Mouse (Mus musculus) limb, embryonic 13.5 days (tissue): ENCODE data around the gene Sec24d. TPM values are rescaled to one million over a fixed set of nuclear protein-coding genes. Genes with fewer than 3 reads are reported as not detected.

ENCODE experiments used
- ATAC-seq: fragments of 200-750 bp; cut with Nextera tagmentation; 2 replicates; pipeline ENCODE4 v1.8.0; 2017; ENCODE audit warnings: low read depth, moderate number of reproducible peaks, moderate TSS enrichment; ENCODE audit not compliant: low FRiP score
- H3K27ac ChIP-seq: fragments of 300-500 bp; sonication (generic); 2 replicates; pipeline ENCODE4 v1.5.1; 2015; ENCODE audit warnings: inconsistent platforms, mild to moderate bottlenecking, moderate library complexity
- H3K27me3 ChIP-seq: fragments of 300-500 bp; sonication (generic); 2 replicates; pipeline ENCODE4 v1.6.1; 2015; ENCODE audit warnings: mild to moderate bottlenecking, inconsistent platforms
- H3K36me3 ChIP-seq: fragments of 300-500 bp; sonication (generic); 2 replicates; pipeline ENCODE4 v1.6.1; 2015; ENCODE audit warnings: inconsistent platforms, mild to moderate bottlenecking, moderate library complexity
- H3K4me1 ChIP-seq: fragments of 300-500 bp; sonication (generic); 2 replicates; pipeline ENCODE4 v1.6.1; 2015; ENCODE audit warnings: inconsistent platforms
- H3K4me2 ChIP-seq: fragments of 300-500 bp; sonication (generic); replicated peaks from 2 replicates; pipeline ENCODE4 v1.6.1; 2015; ENCODE audit warnings: inconsistent platforms, mild to moderate bottlenecking, moderate library complexity
- H3K4me3 ChIP-seq: fragments of 300-500 bp; sonication (generic); 2 replicates; pipeline ENCODE4 v1.5.1; 2015; ENCODE audit warnings: moderate library complexity, mild to moderate bottlenecking, inconsistent platforms
- H3K9ac ChIP-seq: fragments of 300-500 bp; sonication (generic); 2 replicates; pipeline ENCODE4 v1.6.1; 2015; ENCODE audit warnings: mild to moderate bottlenecking, inconsistent platforms
- H3K9me3 ChIP-seq: fragments of 300-500 bp; sonication (generic); 2 replicates; pipeline ENCODE4 v1.6.1; 2016; ENCODE audit warnings: inconsistent platforms
- WGBS: fragments of 180-500 bp; shearing (Covaris S2); methylation state at CpG from one replicate; pipeline ENCODE4 v1.1.7; 2015; 5-methylcytosine and 5-hydroxymethylcytosine counted together
- polyA plus RNA-seq: library from polyadenylated mRNA; unstranded; fragments of >200 nt; fragmentation: Nextera tagmentation; extraction: Ambion mirVana; gene quantifications from 2 replicates; pipeline ENCODE4 v1.2.1, GENCODE M21; 2015

The Sec24d gene
- polyA plus RNA-seq = 88.6 and 92.9 TPM in 2 replicates

- 3% methylated on average over 68 of the region's 68 CpGs for WGBS
- H3K27ac ChIP-seq = peak within 1 kb of the TSS; percentile 61; the same call in 1 of the 2 replicates
These were observed at the start of gene Sec24d for GRCm38 (mm10) chr3:123266753-123267651. TSS of gene Sec24d (plus strand) at chr3:123267455.

GRCm38 (mm10) chr3:123218646-123219045 is 48.6 kb upstream of the Sec24d start:
- no peak overlapping the region for H3K4me3 ChIP-seq
- no peaks in the 10 kb centered on the region for H3K9me3 ChIP-seq
- no peak for ATAC-seq
- H3K27ac ChIP-seq = no peak overlapping the region
- no peaks in the 10 kb centered on the region for H3K27me3 ChIP-seq
- H3K36me3 ChIP-seq = no peaks in the 10 kb centered on the region
- no peak overlapping the region for H3K4me2 ChIP-seq
- H3K4me1 ChIP-seq = no peaks in the 10 kb centered on the region
- 33% methylated on average over 6 of the region's 6 CpGs for WGBS
- no peak overlapping the region for H3K9ac ChIP-seq

More at GRCm38 (mm10) chr3:123266753-123267651, at the start of gene Sec24d:
- Histone ChIP-seq H3K36me3 (peaks cover 25% of the 10 kb centered on the region), H3K9me3 (no peaks in the 10 kb centered on the region), H3K27me3 (peaks cover 5% of the 10 kb centered on the region), H3K4me1 (peaks cover 15% of the 10 kb centered on the region), H3K9ac (peak within 1 kb of the TSS; percentile 85), H3K4me2 (peak within 1 kb of the TSS; percentile 75), H3K4me3 (peak within 1 kb of the TSS; percentile 76)
- ATAC-seq = peak; percentile 89

GRCm38 (mm10) chr3:123227276-123227675 is 40.0 kb upstream of the Sec24d start:
- Histone ChIP-seq H3K4me3 (no peak overlapping the region), H3K27ac (no peak overlapping the region), H3K9me3 (peaks cover 4% of the 10 kb centered on the region), H3K27me3 (no peaks in the 10 kb centered on the region), H3K36me3 (no peaks in the 10 kb centered on the region), H3K9ac (no peak overlapping the region), H3K4me1 (no peaks in the 10 kb centered on the region), H3K4me2 (no peak overlapping the region)
- WGBS = 86% methylated on average over 3 of the region's 3 CpGs
- ATAC-seq = no peak

- H3K9me3 ChIP-seq = peaks cover 4% of the 10 kb centered on the region
- ATAC-seq = no peak
- no peak overlapping the region for H3K4me2 ChIP-seq
- WGBS = 81% methylated on average over 2 of the region's 2 CpGs
- no peak overlapping the region for H3K4me3 ChIP-seq
- H3K4me1 ChIP-seq = peaks cover 8% of the 10 kb centered on the region
- H3K9ac ChIP-seq = no peak overlapping the region
- H3K36me3 ChIP-seq = no peaks in the 10 kb centered on the region
- H3K27ac ChIP-seq = no peak overlapping the region
- H3K27me3 ChIP-seq = peaks cover 8% of the 10 kb centered on the region; the same call in 1 of the 2 replicates
These were observed 35.6 kb upstream of the Sec24d start for GRCm38 (mm10) chr3:123231639-123232038.

GRCm38 (mm10) chr3:123234191-123234836 is 32.9 kb upstream of the Sec24d start:
- H3K4me3 ChIP-seq = 0 out of 2 replicates have a peak overlapping the region, but pooled peaks have one; percentile 2
- peaks cover 16% of the 10 kb centered on the region for H3K4me1 ChIP-seq
- H3K27me3 ChIP-seq = peaks cover 16% of the 10 kb centered on the region
- H3K9me3 ChIP-seq = peaks cover 4% of the 10 kb centered on the region
- no peak for ATAC-seq
- H3K9ac ChIP-seq = no peak overlapping the region
- H3K4me2 ChIP-seq = peak overlapping the region; percentile 31
- no peaks in the 10 kb centered on the region for H3K36me3 ChIP-seq
- no peak overlapping the region for H3K27ac ChIP-seq
- WGBS = 46% methylated on average over 16 of the region's 16 CpGs

GRCm38 (mm10) chr3:123235495-123235894 is 31.8 kb upstream of the Sec24d start:
- no peak overlapping the region; the same call in 1 of the 2 replicates for H3K27ac ChIP-seq

GRCm38 (mm10) chr3:123235921-123236320 is 31.3 kb upstream of the Sec24d start, which contains the start of gene Synpo2:
TSS of gene Synpo2 (minus strand) at chr3:123236149.
- peak within 1 kb of the TSS; percentile 54 for H3K4me3 ChIP-seq
- peak within 1 kb of the TSS; percentile 80 for H3K4me2 ChIP-seq
- peaks cover 16% of the 10 kb centered on the region for H3K4me1 ChIP-seq
- H3K36me3 ChIP-seq = no peaks in the 10 kb centered on the region
- peak; percentile 74; the same call in 1 of the 2 replicates for ATAC-seq
- under 1% methylated on average over 20 of the region's 20 CpGs for WGBS
- peak within 1 kb of the TSS; percentile 67 for H3K9ac ChIP-seq
- H3K27me3 ChIP-seq = peaks cover 16% of the 10 kb centered on the region
- peaks cover 4% of the 10 kb centered on the region for H3K9me3 ChIP-seq
- no peak within 1 kb of the TSS; the same call in 1 of the 2 replicates for H3K27ac ChIP-seq

More at GRCm38 (mm10) chr3:123235495-123235894, 31.8 kb upstream of the Sec24d start:
- Histone ChIP-seq H3K4me2 (peak overlapping the region; percentile 80), H3K9me3 (peaks cover 4% of the 10 kb centered on the region), H3K27me3 (peaks cover 16% of the 10 kb centered on the region), H3K36me3 (no peaks in the 10 kb centered on the region), H3K4me3 (peak overlapping the region; percentile 54), H3K9ac (peak overlapping the region; percentile 67), H3K4me1 (peaks cover 16% of the 10 kb centered on the region)
- 8% methylated on average over 7 of the region's 7 CpGs for WGBS
- ATAC-seq = no peak

GRCm38 (mm10) chr3:123237039-123237438 is 30.2 kb upstream of the Sec24d start:
- H3K36me3 ChIP-seq = no peaks in the 10 kb centered on the region
- no peaks in the 10 kb centered on the region for H3K9me3 ChIP-seq
- no peak overlapping the region for H3K27ac ChIP-seq
- peaks cover 16% of the 10 kb centered on the region for H3K27me3 ChIP-seq
- H3K4me2 ChIP-seq = no peak overlapping the region; the same call in 1 of the 2 replicates
- WGBS = 23% methylated on average over 7 of the region's 7 CpGs
- H3K4me3 ChIP-seq = no peak overlapping the region
- peaks cover 16% of the 10 kb centered on the region for H3K4me1 ChIP-seq
- no peak overlapping the region for H3K9ac ChIP-seq
- ATAC-seq = peak; percentile 80

- Histone ChIP-seq H3K4me2 (no peak overlapping the region; the same call in 1 of the 2 replicates), H3K4me1 (peaks cover 16% of the 10 kb centered on the region), H3K9me3 (no peaks in the 10 kb centered on the region), H3K27ac (no peak overlapping the region), H3K36me3 (no peaks in the 10 kb centered on the region), H3K27me3 (peaks cover 16% of the 10 kb centered on the region), H3K9ac (no peak overlapping the region), H3K4me3 (no peak overlapping the region)
- no peak for ATAC-seq
These were observed 29.8 kb upstream of the Sec24d start for GRCm38 (mm10) chr3:123237446-123237845.

GRCm38 (mm10) chr3:123244376-123244775 is 22.9 kb upstream of the Sec24d start:
- Histone ChIP-seq H3K27me3 (no peaks in the 10 kb centered on the region), H3K9ac (no peak overlapping the region), H3K4me3 (no peak overlapping the region), H3K27ac (no peak overlapping the region), H3K36me3 (no peaks in the 10 kb centered on the region), H3K9me3 (no peaks in the 10 kb centered on the region), H3K4me1 (peaks cover 6% of the 10 kb centered on the region; the same call in 1 of the 2 replicates), H3K4me2 (no peak overlapping the region)
- ATAC-seq = no peak
- WGBS = 57% methylated on average over 5 of the region's 5 CpGs

GRCm38 (mm10) chr3:123245646-123246045 is 21.6 kb upstream of the Sec24d start:
- Histone ChIP-seq H3K9me3 (no peaks in the 10 kb centered on the region), H3K4me2 (no peak overlapping the region), H3K4me1 (peaks cover 6% of the 10 kb centered on the region; the same call in 1 of the 2 replicates), H3K4me3 (no peak overlapping the region), H3K27ac (no peak overlapping the region), H3K9ac (no peak overlapping the region), H3K27me3 (no peaks in the 10 kb centered on the region), H3K36me3 (no peaks in the 10 kb centered on the region)
- ATAC-seq = peak; percentile 36; the same call in 1 of the 2 replicates
- WGBS = 3% methylated on average over 4 of the region's 4 CpGs
